Mouse (Mus musculus): Measurements from ENCODE around the gene Mapk14.

Mapk14 gene

GRCm38 (mm10) chr17:28797031-28797430, 105.9 kb downstream of the Mapk14 start:
- DNase-seq = no peak

All from kidney, postnatal 25 days (tissue).